Comparison of ENCODE assay signal across 25 mouse cellular contexts in genomic region chr8:128672441-128672840, GRCm38 (mm10).
"Had no signal": no experiment of that assay in that cellular context is flagged by ENCODE, and none has a peak within 500 bp of the region (broad histone marks: within the 10 kb centered on the region; RNA-seq: fewer than 3 reads in every experiment).

No protein-coding gene starts in this region.

- H3K36me3 ChIP-seq: heart, embryonic 12.5 days; hindbrain, embryonic 10.5 days; hindbrain, embryonic 12.5 days; intestine, embryonic 15.5 days; limb, embryonic 13.5 days; limb, embryonic 15.5 days; liver, embryonic 12.5 days had no signal

- H3K4me3 ChIP-seq: heart, adult 2 months; heart, embryonic 12.5 days; hindbrain, embryonic 10.5 days; hindbrain, embryonic 12.5 days; intestine, embryonic 15.5 days; limb, embryonic 13.5 days; limb, embryonic 15.5 days; liver, embryonic 12.5 days had no signal

- H3K27me3 ChIP-seq: heart, embryonic 12.5 days; hindbrain, embryonic 12.5 days; intestine, embryonic 15.5 days; limb, embryonic 13.5 days; limb, embryonic 15.5 days; liver, embryonic 12.5 days had no signal

- H3K27ac ChIP-seq: heart, adult 2 months; hindbrain, embryonic 10.5 days; hindbrain, embryonic 12.5 days; hindbrain, embryonic 14.5 days; intestine, embryonic 15.5 days; limb, embryonic 13.5 days; limb, embryonic 15.5 days; liver, embryonic 12.5 days; liver, embryonic 14.5 days had no signal

- DNase-seq: gastrocnemius, postnatal 14 days; gastrocnemius, postnatal 36 days; heart, adult 11 months; heart, adult 2 months; heart, postnatal 10 days; heart, postnatal 4 days; kidney, adult 18-20 months; kidney, adult 8-10 months; kidney, postnatal 10 days; kidney, postnatal 25 days; layer of hippocampus, adult 9-11 months; layer of hippocampus, postnatal 36 days; left cerebral cortex, postnatal 4 days had no signal

- H3K9me3 ChIP-seq: hindbrain, embryonic 10.5 days; hindbrain, embryonic 12.5 days; intestine, embryonic 15.5 days; limb, embryonic 13.5 days; limb, embryonic 15.5 days had no signal

- H3K9ac ChIP-seq: heart, embryonic 12.5 days; hindbrain, embryonic 12.5 days; hindbrain, embryonic 14.5 days; intestine, embryonic 15.5 days; limb, embryonic 13.5 days; limb, embryonic 15.5 days; liver, embryonic 12.5 days; liver, embryonic 14.5 days had no signal

- H3K4me1 ChIP-seq: hindbrain, embryonic 10.5 days; hindbrain, embryonic 12.5 days; intestine, embryonic 15.5 days; limb, embryonic 13.5 days; limb, embryonic 15.5 days; liver, embryonic 12.5 days had no signal

- ATAC-seq: hindbrain, embryonic 16.5 days; inflammation-experienced regulatory T-cells, adult 6 months; intestine, embryonic 15.5 days; intestine, postnatal 0 days; liver, embryonic 12.5 days had no signal

- H3K4me2 ChIP-seq: heart, embryonic 12.5 days; hindbrain, embryonic 12.5 days; hindbrain, embryonic 14.5 days; intestine, embryonic 15.5 days; limb, embryonic 13.5 days; limb, embryonic 15.5 days; liver, embryonic 12.5 days had no signal
